Mouse (Mus musculus): ENCODE data around the gene Fastkd1. TPM values are rescaled to one million over a fixed set of nuclear protein-coding genes. Genes with fewer than 3 reads are reported as not detected.

The Fastkd1 gene
- total and polyA plus RNA-seq, 3 experiments, result 15.3 to 19.1 (median 18.5) TPM

- no peak for TF ChIP-seq MEF2A (IDR thresholded peaks at IDR 0.05; ENCODE audit: borderline replicate concordance, low read depth, low read length)
- TF ChIP-seq BHLHE40 (IDR thresholded peaks at IDR 0.05; ENCODE audit: low read depth, low read length), result no peak
- TF ChIP-seq TCF12 (IDR thresholded peaks at IDR 0.05; ENCODE audit: low read depth, low read length), result no peak
- TF ChIP-seq POLR2A (IDR thresholded peaks at IDR 0.05; ENCODE audit: low read depth, low read length), result no peak
- no peak for TF ChIP-seq ETS1 (conservative IDR thresholded peaks at IDR 0.05; ENCODE audit: low read depth, low read length)
- TF ChIP-seq CHD2 (IDR thresholded peaks at IDR 0.05; ENCODE audit: low read length), result no peak
- no peak for TF ChIP-seq JUN (IDR thresholded peaks at IDR 0.05; ENCODE audit: insufficient read depth, low read depth, low read length)
- TF ChIP-seq NRF1 (IDR thresholded peaks at IDR 0.05; ENCODE audit: low read depth, low read length), result no peak
- no peak for TF ChIP-seq RAD21 (IDR thresholded peaks at IDR 0.05; ENCODE audit: low read depth, low read length)
- no peak for DNase-seq (ENCODE audit: extremely low read depth)
- Histone ChIP-seq H3K4me2 (ENCODE audit: insufficient read depth, low read depth, poor library complexity, severe bottlenecking) (no peak overlapping the region), H3K79me2 (replicated peaks; ENCODE audit: control insufficient read depth, extremely low read depth, insufficient read depth, poor library complexity, severe bottlenecking) (no peaks in the 10 kb centered on the region), H3K27ac (ENCODE audit: insufficient read depth, low read depth) (no peak overlapping the region), H3K4me3 (replicated peaks in 1 of 3; ENCODE audit: low read depth in 2 of 3, low read length in 2 of 3, poor library complexity in 1 of 3) (no peak overlapping the region), H3K9me3 (replicated peaks; ENCODE audit: low read length) (no peaks in the 10 kb centered on the region), H3K4me1 (ENCODE audit: control insufficient read depth in 1 of 2, insufficient read depth in 2 of 2) (no peaks in the 10 kb centered on the region), H3K36me3 (replicated peaks in 1 of 2; ENCODE audit: control insufficient read depth in 1 of 2, insufficient read depth in 1 of 2, low read length in 1 of 2) (peaks cover 0 to 15% of the 10 kb centered on the region in 2 experiments), H3K27me3 (replicated peaks) (no peaks in the 10 kb centered on the region), H3K9ac (ENCODE audit: insufficient read depth, low read depth) (no peak overlapping the region)
- dilution Hi-C loops (cut with MboI; ENCODE audit: extremely low pct_ligation_motif_present, extremely low pct_unique_long_range_greater_than_20kb, low sequenced_read_pairs), result no loop called here
- in situ Hi-C loops (cut with MboI; ENCODE audit: low pct_ligation_motif_present, low pct_unique_long_range_greater_than_20kb, low sequenced_read_pairs), result no loop called here
Observed at GRCm38 (mm10) chr2:69760980-69761379, 47.7 kb upstream of the Fastkd1 start.

DNA sequence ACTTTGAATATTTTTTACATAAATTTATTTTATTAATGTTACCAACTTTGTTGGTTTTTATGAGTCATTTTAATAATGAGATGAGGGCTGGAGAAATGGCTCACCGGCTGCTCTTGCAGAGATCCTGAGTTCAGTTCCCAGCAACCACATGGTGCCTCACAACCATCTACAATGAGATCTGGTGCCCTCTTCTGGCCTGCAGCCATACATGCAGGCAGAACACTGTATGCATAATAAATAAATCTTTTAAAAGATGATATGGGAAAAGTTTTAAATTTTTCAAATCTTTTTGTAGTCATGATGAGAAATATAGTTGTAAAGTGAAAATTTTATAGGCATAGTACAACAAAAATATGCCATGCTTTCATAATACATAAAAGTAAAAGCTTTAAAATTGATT lies 31.8 kb upstream of the Fastkd1 start:
- Histone ChIP-seq H3K9ac (ENCODE audit: insufficient read depth, low read depth) (no peak overlapping the region), H3K27me3 (replicated peaks) (no peaks in the 10 kb centered on the region), H3K79me2 (replicated peaks; ENCODE audit: control insufficient read depth, extremely low read depth, insufficient read depth, poor library complexity, severe bottlenecking) (no peaks in the 10 kb centered on the region), H3K4me1 (ENCODE audit: control insufficient read depth in 1 of 2, insufficient read depth in 2 of 2) (no peaks in the 10 kb centered on the region), H3K27ac (ENCODE audit: insufficient read depth, low read depth) (no peak overlapping the region), H3K4me3 (replicated peaks in 1 of 3; ENCODE audit: low read depth in 2 of 3, low read length in 2 of 3, poor library complexity in 1 of 3) (no peak overlapping the region), H3K9me3 (replicated peaks; ENCODE audit: low read length) (peaks cover 6% of the 10 kb centered on the region), H3K4me2 (ENCODE audit: insufficient read depth, low read depth, poor library complexity, severe bottlenecking) (no peak overlapping the region), H3K36me3 (replicated peaks in 1 of 2; ENCODE audit: control insufficient read depth in 1 of 2, insufficient read depth in 1 of 2, low read length in 1 of 2) (peaks cover 27 to 70% of the 10 kb centered on the region in 2 experiments)
- DNase-seq (ENCODE audit: extremely low read depth), result no peak
- in situ Hi-C loops (cut with MboI; ENCODE audit: low pct_ligation_motif_present, low pct_unique_long_range_greater_than_20kb, low sequenced_read_pairs), result no loop called here
- TF ChIP-seq MXI1 (IDR thresholded peaks at IDR 0.05; ENCODE audit: low read depth, low read length) (no peak), CTCF (conservative IDR thresholded peaks at IDR 0.05 in 1 of 2, IDR thresholded peaks at IDR 0.05 in 1 of 2; ENCODE audit: low read depth in 2 of 2, low read length in 2 of 2) (peak in 1 of 2 experiments; percentile 23; a peak in 1 of 4 replicates), NELFE (IDR thresholded peaks at IDR 0.05; ENCODE audit: low read depth, low read length) (no peak)
- dilution Hi-C loops (cut with MboI; ENCODE audit: extremely low pct_ligation_motif_present, extremely low pct_unique_long_range_greater_than_20kb, low sequenced_read_pairs), result no loop called here

GRCm38 (mm10) chr2:69723519-69723825 lies 10.2 kb upstream of the Fastkd1 start:
- H3K27ac ChIP-seq (ENCODE audit: insufficient read depth, low read depth), result no peak overlapping the region; the same call in 1 of the 2 replicates
- peaks cover 0 to 3% of the 10 kb centered on the region in 2 experiments for H3K36me3 ChIP-seq (replicated peaks in 1 of 2; ENCODE audit: control insufficient read depth in 1 of 2, insufficient read depth in 1 of 2, low read length in 1 of 2)
- TF ChIP-seq ZNF384 (IDR thresholded peaks at IDR 0.05; ENCODE audit: low read depth, low read length), result no peak
- no peak for TF ChIP-seq ETS1 (conservative IDR thresholded peaks at IDR 0.05; ENCODE audit: low read depth, low read length)
- TF ChIP-seq PAX5 (IDR thresholded peaks at IDR 0.05; ENCODE audit: low read length), result no peak
- no peak for TF ChIP-seq MYC (IDR thresholded peaks at IDR 0.05; ENCODE audit: low read depth, low read length)
- TF ChIP-seq RAD21 (IDR thresholded peaks at IDR 0.05; ENCODE audit: low read depth, low read length), result no peak
- TF ChIP-seq MAX (IDR thresholded peaks at IDR 0.05; ENCODE audit: low read length), result no peak
- TF ChIP-seq IRF4 (IDR thresholded peaks at IDR 0.05; ENCODE audit: low read depth, low read length), result no peak
- no peak for TF ChIP-seq JUN (IDR thresholded peaks at IDR 0.05; ENCODE audit: insufficient read depth, low read depth, low read length)
- no peak for TF ChIP-seq UBTF (IDR thresholded peaks at IDR 0.05; ENCODE audit: low read depth, low read length)
- no peak for TF ChIP-seq NELFE (IDR thresholded peaks at IDR 0.05; ENCODE audit: low read depth, low read length)
- no peak for TF ChIP-seq USF2 (conservative IDR thresholded peaks at IDR 0.05; ENCODE audit: low read depth, low read length)
- no peak for TF ChIP-seq SIN3A (IDR thresholded peaks at IDR 0.05; ENCODE audit: low read length)
- TF ChIP-seq USF1 (IDR thresholded peaks at IDR 0.05; ENCODE audit: low read depth, low read length), result no peak
- no peak for TF ChIP-seq BHLHE40 (IDR thresholded peaks at IDR 0.05; ENCODE audit: low read depth, low read length)
- TF ChIP-seq HCFC1 (IDR thresholded peaks at IDR 0.05; ENCODE audit: low read depth, low read length), result no peak
- H3K9me3 ChIP-seq (replicated peaks; ENCODE audit: low read length), result no peaks in the 10 kb centered on the region
- H3K27me3 ChIP-seq (replicated peaks), result peaks cover 2% of the 10 kb centered on the region
- in situ Hi-C loops (cut with MboI; ENCODE audit: low pct_ligation_motif_present, low pct_unique_long_range_greater_than_20kb, low sequenced_read_pairs) (no loop called here), dilution Hi-C loops (cut with MboI; ENCODE audit: extremely low pct_ligation_motif_present, extremely low pct_unique_long_range_greater_than_20kb, low sequenced_read_pairs) (no loop called here)
- H3K4me2 ChIP-seq (ENCODE audit: insufficient read depth, low read depth, poor library complexity, severe bottlenecking), result peak overlapping the region; percentile 32; the same call in 1 of the 2 replicates
- peaks cover 40% of the 10 kb centered on the region for H3K79me2 ChIP-seq (replicated peaks; ENCODE audit: control insufficient read depth, extremely low read depth, insufficient read depth, poor library complexity, severe bottlenecking)
- peak overlapping the region; percentile 94 for H3K9ac ChIP-seq (ENCODE audit: insufficient read depth, low read depth)
- peaks cover 0 to 24% of the 10 kb centered on the region in 2 experiments; a peak in 2 of 4 replicates for H3K4me1 ChIP-seq (ENCODE audit: control insufficient read depth in 1 of 2, insufficient read depth in 2 of 2)
- peak overlapping the region; percentile 77 to 99 (median 80) for H3K4me3 ChIP-seq (replicated peaks in 1 of 3; ENCODE audit: low read depth in 2 of 3, low read length in 2 of 3, poor library complexity in 1 of 3)
- peak; percentile 14 for DNase-seq (ENCODE audit: extremely low read depth)
